Mouse (Mus musculus): ENCODE measurements around the gene Cntrob.
"Not testable (repeated sequence)": the region's sequence is repeated elsewhere in the genome, so short reads cannot be mapped to it uniquely, and the experiment has no call there.

Cntrob gene

DNA sequence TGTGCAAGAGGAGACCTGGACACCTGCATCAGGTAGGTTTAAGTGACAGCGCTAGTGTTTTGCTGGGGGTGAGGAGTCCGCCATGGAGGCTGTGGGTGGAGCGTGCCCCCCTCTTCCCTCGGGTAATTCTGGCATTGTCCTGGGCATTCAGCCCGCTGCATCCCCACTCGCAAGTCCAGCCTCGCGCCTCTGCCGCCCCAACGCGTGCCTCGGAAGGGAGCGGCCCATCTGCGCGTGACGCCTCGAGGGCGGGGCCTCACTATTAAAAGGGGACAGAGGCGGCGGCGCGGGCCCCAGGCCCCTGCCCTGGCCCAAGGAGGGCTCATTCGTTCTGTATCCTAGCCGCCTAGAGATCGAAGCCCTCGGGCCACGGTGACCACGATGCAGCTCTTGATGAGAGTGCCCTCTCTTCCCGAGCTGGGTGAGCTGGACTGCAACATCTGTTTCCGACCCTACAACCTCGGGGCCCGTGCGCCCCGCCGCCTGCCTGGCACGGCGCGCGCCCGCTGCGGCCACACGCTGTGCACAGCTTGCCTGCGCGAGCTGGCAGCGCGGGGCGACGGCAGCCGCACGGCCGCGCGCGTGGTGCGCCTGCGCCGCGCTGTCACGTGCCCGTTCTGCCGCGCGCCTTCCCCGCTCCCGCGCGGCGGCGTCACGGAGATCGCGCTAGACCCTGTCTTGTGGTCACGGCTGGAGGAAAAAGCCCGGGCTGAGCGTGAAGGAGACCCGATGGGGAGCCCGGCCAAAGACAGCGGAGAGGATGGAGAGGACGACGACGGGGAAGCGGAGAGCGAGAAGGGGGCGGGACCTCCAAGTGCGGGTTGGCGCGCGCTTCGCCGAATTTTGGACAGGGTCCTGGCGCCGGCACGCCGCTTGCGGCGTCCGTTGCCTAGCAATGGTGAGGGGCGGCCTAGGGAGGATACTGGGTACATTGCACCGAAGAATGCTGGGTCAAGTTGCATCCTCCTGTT lies 16.9 kb upstream of the Cntrob start, which contains the start of gene Rnf227:
Rnf227 (plus strand) TSS at position 301 of the 971 bp plus-strand sequence.
- peak; percentile 80 for DNase-seq (ENCODE audit: inconsistent ontology term)

GRCm38 (mm10) chr11:69334796-69335195 lies 11.2 kb upstream of the Cntrob start:
- peak; percentile 94 for DNase-seq (ENCODE audit: inconsistent ontology term)

DNA sequence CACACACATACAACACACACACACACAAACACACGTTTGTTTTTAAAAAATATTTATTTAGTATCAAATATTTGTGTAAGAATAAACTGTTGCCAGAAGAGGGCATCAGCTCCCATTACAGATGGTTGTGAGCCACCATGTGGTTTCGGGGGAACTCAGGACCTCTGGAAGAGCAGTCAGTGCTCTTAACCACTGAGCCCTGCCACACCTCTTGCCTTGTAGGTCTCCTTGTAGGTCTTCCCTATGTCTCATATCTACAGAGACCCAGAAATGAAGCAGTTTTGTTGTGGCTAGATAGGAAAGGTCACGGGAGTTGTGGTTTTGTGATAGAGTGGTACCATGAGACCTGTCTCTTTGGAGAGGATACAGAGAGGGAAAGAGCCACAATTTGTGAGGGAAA lies 10.3 kb upstream of the Cntrob start:
- no peak for DNase-seq (ENCODE audit: inconsistent ontology term)

DNA sequence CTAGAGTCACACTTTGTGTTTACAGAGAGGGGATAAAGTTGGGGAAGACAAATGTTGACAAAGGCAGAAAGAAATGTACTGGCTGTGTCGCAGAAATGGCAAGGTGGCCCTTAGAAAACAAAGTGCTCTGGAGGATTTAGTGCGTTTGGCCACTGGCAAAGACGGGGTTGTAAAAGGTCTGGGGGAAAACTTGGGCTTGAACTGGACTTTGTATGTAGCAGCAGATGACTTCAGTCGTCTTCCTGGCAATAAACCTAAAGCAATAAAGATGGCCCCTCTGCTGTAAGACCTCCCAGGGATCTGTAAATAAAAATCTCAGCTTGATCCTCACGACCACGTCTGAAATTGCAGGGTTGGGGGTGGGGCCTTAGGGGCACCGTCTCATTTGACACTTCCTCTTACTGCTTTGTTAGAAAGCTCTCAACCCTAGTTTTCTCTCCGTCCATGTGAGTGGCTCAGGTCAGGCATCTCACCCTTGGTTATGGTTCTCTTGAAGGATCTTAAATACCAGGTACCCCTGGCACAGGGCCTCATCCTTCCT lies 9.2 kb upstream of the Cntrob start:
- no peak for DNase-seq (ENCODE audit: inconsistent ontology term)

- DNase-seq (ENCODE audit: inconsistent ontology term), result peak; percentile 73
Measured at GRCm38 (mm10) chr11:69331929-69332405, 8.4 kb upstream of the Cntrob start.

- no peak for DNase-seq (ENCODE audit: inconsistent ontology term)
Measured at GRCm38 (mm10) chr11:69331152-69331551, 7.6 kb upstream of the Cntrob start.

GRCm38 (mm10) chr11:69328517-69328916 lies 4.9 kb upstream of the Cntrob start:
- DNase-seq (ENCODE audit: inconsistent ontology term), result no peak

- no peak for DNase-seq (ENCODE audit: inconsistent ontology term)
Measured at GRCm38 (mm10) chr11:69327648-69328047, 4.1 kb upstream of the Cntrob start.

- DNase-seq (ENCODE audit: inconsistent ontology term), result no peak
Measured at GRCm38 (mm10) chr11:69327157-69327442, 3.5 kb upstream of the Cntrob start.

- DNase-seq (ENCODE audit: inconsistent ontology term), result no peak
Measured at GRCm38 (mm10) chr11:69326408-69327156, 3.0 kb upstream of the Cntrob start.

DNA sequence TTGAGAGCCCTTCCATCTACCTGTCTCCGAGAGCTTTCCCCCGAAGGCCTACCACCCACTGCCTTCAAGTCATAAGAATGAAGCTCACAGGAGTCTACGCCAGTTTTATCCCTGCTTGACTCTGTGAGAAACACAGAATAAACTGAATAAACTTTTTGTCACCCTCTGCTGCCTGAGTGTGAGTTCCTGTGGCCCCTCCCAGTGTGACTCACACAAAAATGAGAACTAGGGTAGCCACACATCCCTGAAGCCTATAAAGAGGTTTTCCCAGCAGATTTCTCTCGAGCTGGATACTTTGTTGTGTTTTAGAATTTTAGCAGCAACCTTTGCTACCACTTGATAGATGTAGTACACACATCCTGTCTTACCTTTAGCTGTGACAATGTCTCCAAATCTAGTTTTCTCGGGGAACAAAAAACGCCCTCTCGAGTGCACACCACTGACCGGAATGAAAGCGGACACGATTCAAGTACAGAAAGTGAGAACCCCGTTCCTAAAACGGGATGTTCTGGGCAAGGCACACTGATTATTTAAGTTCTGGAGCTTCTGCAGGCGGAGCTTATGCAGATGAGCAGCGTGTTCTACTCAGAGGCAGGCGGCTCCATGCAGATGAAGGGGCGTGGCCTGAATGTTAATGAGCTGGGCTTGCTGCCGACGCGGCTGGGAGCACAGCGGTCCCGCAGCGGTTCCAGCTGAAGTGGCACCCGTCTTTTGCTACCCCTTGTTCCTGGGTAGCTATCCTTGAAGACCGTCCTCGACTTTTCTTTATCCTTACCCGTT lies 2.2 kb upstream of the Cntrob start, which contains the start of gene Kcnab3:
Kcnab3 (plus strand) TSS at position 631 of the 780 bp plus-strand sequence.
- peak; percentile 81 for DNase-seq (ENCODE audit: inconsistent ontology term)

GRCm38 (mm10) chr11:69324749-69325148 lies 1.2 kb upstream of the Cntrob start:
- no peak for DNase-seq (ENCODE audit: inconsistent ontology term)

DNA sequence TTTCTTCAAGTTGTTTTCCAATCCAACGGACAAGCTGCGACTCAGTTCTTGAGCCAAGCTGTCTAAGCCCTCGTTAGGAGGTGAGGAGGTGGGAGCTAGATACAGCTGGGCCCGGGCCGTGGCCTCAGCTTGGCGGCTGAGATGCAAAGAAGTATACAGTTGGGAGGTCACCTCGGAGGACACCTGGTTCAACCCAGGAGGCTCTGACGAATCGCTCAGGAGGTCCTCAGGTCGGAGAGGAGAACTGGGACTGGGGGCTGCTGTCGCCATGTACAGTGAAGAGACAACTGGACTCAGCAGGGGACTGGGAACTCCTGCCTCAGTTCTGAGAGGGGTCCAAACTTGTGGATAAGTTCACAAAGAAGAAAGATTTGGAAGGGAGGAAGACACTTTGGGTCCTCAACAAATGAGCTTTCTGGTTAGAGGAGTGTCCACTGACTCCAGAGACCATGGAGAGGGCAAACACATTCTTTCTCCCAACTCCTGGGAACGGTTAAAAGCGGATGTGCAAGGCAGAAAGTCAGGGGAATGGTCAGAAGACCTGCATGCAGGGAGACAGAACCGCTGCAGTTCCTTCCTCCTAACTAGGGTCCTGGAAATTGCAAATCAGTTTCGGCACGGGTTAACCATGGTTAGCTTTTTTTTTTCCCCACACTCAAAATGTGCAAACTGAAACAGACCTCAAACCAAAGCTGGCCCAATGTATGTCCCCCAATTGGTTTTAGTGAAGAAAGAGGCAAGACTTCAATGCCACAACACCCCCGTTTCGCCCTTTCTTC lies 693 bp downstream of the Cntrob start:
- peak; percentile 41 for DNase-seq (ENCODE audit: inconsistent ontology term)

DNA sequence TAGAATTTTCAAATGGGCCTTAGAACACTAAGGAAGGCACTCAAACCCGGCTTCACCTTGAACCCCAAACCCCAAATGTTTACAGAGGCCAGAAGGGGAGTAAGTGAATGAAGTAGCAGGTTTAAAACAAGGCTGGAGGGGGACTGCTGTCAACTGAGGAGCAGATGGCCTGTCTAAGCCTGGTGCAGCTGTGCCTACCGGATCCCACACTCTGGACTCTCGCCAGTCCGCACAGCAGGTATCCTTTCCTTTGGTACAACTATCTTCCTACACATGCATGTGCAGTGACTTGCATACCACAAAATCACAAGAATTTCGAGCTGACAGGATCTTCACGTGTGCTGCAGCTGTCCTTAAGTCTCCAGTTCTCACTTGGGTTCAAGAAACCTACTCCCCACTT lies 1.6 kb downstream of the Cntrob start:
- DNase-seq (ENCODE audit: inconsistent ontology term), result peak; percentile 38

- DNase-seq (ENCODE audit: inconsistent ontology term), result no peak
Measured at GRCm38 (mm10) chr11:69321580-69321979, 2.0 kb downstream of the Cntrob start.

- not testable (repeated sequence) for DNase-seq (ENCODE audit: inconsistent ontology term)
Measured at GRCm38 (mm10) chr11:69318000-69318399, 5.6 kb downstream of the Cntrob start.

- no peak for DNase-seq (ENCODE audit: inconsistent ontology term)
Measured at GRCm38 (mm10) chr11:69316361-69316760, 7.2 kb downstream of the Cntrob start.

GRCm38 (mm10) chr11:69311266-69311665 lies 12.3 kb downstream of the Cntrob start:
- peak; percentile 42 for DNase-seq (ENCODE audit: inconsistent ontology term)

DNA sequence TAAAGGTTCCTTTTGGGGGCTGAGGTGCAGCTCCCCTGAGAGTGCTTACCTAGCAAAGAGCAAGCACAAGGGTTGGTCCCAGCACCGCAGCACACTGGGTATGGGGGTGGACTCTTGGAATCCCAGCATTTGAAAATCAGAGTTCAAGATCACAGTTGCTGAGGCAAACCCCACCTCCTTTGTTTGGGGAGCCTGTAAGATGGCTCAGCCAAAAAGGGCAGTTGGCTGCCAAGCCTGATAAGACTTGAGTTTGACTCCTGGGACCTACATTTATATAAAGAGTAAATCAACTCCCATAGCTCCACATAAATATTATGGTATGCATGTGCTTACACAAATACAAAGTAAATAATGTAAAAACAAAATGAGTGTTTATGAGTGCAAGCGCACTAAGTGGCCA lies 17.5 kb downstream of the Cntrob start:
- DNase-seq (ENCODE audit: inconsistent ontology term), result no peak

DNA sequence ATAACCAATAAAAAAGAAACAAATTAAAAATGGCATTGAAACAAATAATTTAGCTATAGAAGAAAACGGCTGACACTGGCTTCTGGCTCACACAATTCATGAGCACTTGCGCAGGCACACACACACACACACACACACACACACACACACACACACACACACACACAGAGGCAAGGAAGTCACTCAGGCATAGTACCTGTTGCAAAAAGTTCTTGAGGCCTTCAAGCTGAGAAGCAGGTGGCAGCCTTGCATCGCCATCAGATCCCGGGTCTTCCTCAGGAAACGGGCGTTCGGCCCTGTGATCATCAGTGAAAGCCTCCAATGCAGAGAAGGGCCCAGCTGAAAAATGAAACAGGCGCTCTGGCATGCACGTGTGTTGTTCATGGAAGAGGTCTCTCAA lies 18.3 kb downstream of the Cntrob start:
- DNase-seq (ENCODE audit: inconsistent ontology term), result no peak

- DNase-seq (ENCODE audit: inconsistent ontology term), result no peak
Measured at GRCm38 (mm10) chr11:69302817-69303216, 20.8 kb downstream of the Cntrob start.

All from Muller cell, postnatal 12 days (primary cell).